Mouse (Mus musculus) testis, adult 2 months (tissue): ENCODE results near the gene Shpk. TPM values are rescaled to one million over a fixed set of nuclear protein-coding genes. Genes with fewer than 3 reads are reported as not detected.

Source experiments
- H3K27ac ChIP-seq: fragments of 200-500 bp; 2 replicates; pipeline ENCODE4 v1.5.1; 2012; ENCODE audit warnings: low read depth, low read length; ENCODE audit not compliant: control insufficient read depth, insufficient read depth
- H3K27me3 ChIP-seq: fragments of 200-500 bp; 2 replicates; pipeline ENCODE4 v1.6.1; 2012; ENCODE audit warnings: mild to moderate bottlenecking, low read length, moderate library complexity; ENCODE audit not compliant: control insufficient read depth, insufficient read depth
- H3K36me3 ChIP-seq: fragments of 200-500 bp; 2 replicates; pipeline ENCODE4 v1.6.1; 2012; ENCODE audit warnings: mild to moderate bottlenecking, low read length; ENCODE audit not compliant: control insufficient read depth, insufficient read depth
- H3K4me1 ChIP-seq: fragments of 200-500 bp; 2 replicates; pipeline ENCODE4 v1.6.1; 2012; ENCODE audit warnings: low read length; ENCODE audit not compliant: control insufficient read depth, insufficient read depth
- H3K4me3 ChIP-seq: fragments of 200-500 bp; 2 replicates; pipeline ENCODE4 v1.5.1; 2012; ENCODE audit warnings: low read depth, mild to moderate bottlenecking, low read length, moderate library complexity, mixed read lengths; ENCODE audit not compliant: control insufficient read depth
- CTCF ChIP-seq: fragments of 200-500 bp; IDR thresholded peaks from 2 replicates; pipeline ENCODE4 v1.5.1; 2012; ENCODE audit warnings: low read depth, mild to moderate bottlenecking, inconsistent platforms, low read length, moderate library complexity; ENCODE audit not compliant: control insufficient read depth, insufficient read depth, insufficient replicate concordance
- POLR2A ChIP-seq: fragments of 200-500 bp; IDR thresholded peaks from 2 replicates; pipeline ENCODE4 v1.6.1; 2012; ENCODE audit warnings: low read depth, mild to moderate bottlenecking, inconsistent platforms, low read length, moderate library complexity; ENCODE audit not compliant: control insufficient read depth
- polyA plus RNA-seq: library from polyadenylated mRNA; depleted of rRNA; stranded (reverse); fragments of >200 nt; gene quantifications from 2 replicates; pipeline ENCODE4 v1.2.3, GENCODE M21; 2012

The Shpk gene
- polyA plus RNA-seq, 1 experiment, result 2.0 TPM

GRCm38 (mm10) chr11:73168576-73168975, 30.7 kb upstream of the Shpk start:
- Histone ChIP-seq H3K36me3 (no peaks in the 10 kb centered on the region), H3K4me1 (no peaks in the 10 kb centered on the region), H3K27me3 (no peaks in the 10 kb centered on the region), H3K4me3 (no peak overlapping the region), H3K27ac (no peak overlapping the region)
- TF ChIP-seq POLR2A, result no peak
- no peak for TF ChIP-seq CTCF

- TF ChIP-seq CTCF (peak; percentile 45; the same call in 1 of the 2 replicates), POLR2A (no peak)
- H3K4me1 ChIP-seq, result no peaks in the 10 kb centered on the region
Observed at GRCm38 (mm10) chr11:73169231-73169630, 30.0 kb upstream of the Shpk start.

GRCm38 (mm10) chr11:73172186-73172585, 27.1 kb upstream of the Shpk start:
- Histone ChIP-seq H3K4me1 (no peaks in the 10 kb centered on the region; the same call in 1 of the 2 replicates), H3K4me3 (no peak overlapping the region), H3K36me3 (no peaks in the 10 kb centered on the region), H3K27me3 (no peaks in the 10 kb centered on the region), H3K27ac (no peak overlapping the region)
- TF ChIP-seq POLR2A (no peak), CTCF (no peak)

More at GRCm38 (mm10) chr11:73169231-73169630, 30.0 kb upstream of the Shpk start:
- no peak overlapping the region for H3K27ac ChIP-seq
- H3K4me3 ChIP-seq, result no peak overlapping the region
- no peaks in the 10 kb centered on the region for H3K36me3 ChIP-seq
- no peaks in the 10 kb centered on the region for H3K27me3 ChIP-seq

- no peak overlapping the region for H3K4me3 ChIP-seq
- no peak for TF ChIP-seq CTCF
- no peak for TF ChIP-seq POLR2A
- no peaks in the 10 kb centered on the region for H3K27me3 ChIP-seq
- H3K27ac ChIP-seq, result no peak overlapping the region
- H3K36me3 ChIP-seq, result no peaks in the 10 kb centered on the region
- peaks cover 6% of the 10 kb centered on the region for H3K4me1 ChIP-seq
Observed at GRCm38 (mm10) chr11:73175612-73176011, 23.6 kb upstream of the Shpk start.

- Histone ChIP-seq H3K27me3 (no peaks in the 10 kb centered on the region), H3K4me1 (peaks cover 6% of the 10 kb centered on the region), H3K4me3 (peak overlapping the region; percentile 95), H3K36me3 (no peaks in the 10 kb centered on the region), H3K27ac (no peak overlapping the region; the same call in 1 of the 2 replicates)
- TF ChIP-seq POLR2A (no peak), CTCF (no peak)
Observed at GRCm38 (mm10) chr11:73176186-73176585, 23.1 kb upstream of the Shpk start.

GRCm38 (mm10) chr11:73176608-73177508, 22.4 kb upstream of the Shpk start, which contains the start of the genes Emc6 and Tax1bp3:
Gene Emc6 (minus strand): TSS chr11:73177037.
Gene Tax1bp3 (plus strand): TSS chr11:73177083.
- H3K27ac ChIP-seq, result peak within 1 kb of the TSS; percentile 76
- peak within 1 kb of the TSS; percentile 95 for H3K4me3 ChIP-seq
- TF ChIP-seq POLR2A, result peak; percentile 85
- no peak for TF ChIP-seq CTCF
- H3K27me3 ChIP-seq, result no peaks in the 10 kb centered on the region
- no peaks in the 10 kb centered on the region for H3K36me3 ChIP-seq
- H3K4me1 ChIP-seq, result peaks cover 6% of the 10 kb centered on the region

- Histone ChIP-seq H3K4me1 (peaks cover 6% of the 10 kb centered on the region), H3K4me3 (peak overlapping the region; percentile 95), H3K36me3 (no peaks in the 10 kb centered on the region), H3K27ac (peak overlapping the region; percentile 76), H3K27me3 (no peaks in the 10 kb centered on the region)
- TF ChIP-seq POLR2A (no peak), CTCF (no peak)
Observed at GRCm38 (mm10) chr11:73177509-73177875, 21.8 kb upstream of the Shpk start.
